Mouse (Mus musculus) C2C12 (cell line): Measurements from ENCODE around the gene Slamf1.

Source experiments
- CTCF ChIP-seq: IDR thresholded peaks from one replicate; pipeline ENCODE4 v1.5.1; 2011; ENCODE audit not compliant: control insufficient read depth, insufficient read depth, insufficient read length
- MAX ChIP-seq: IDR thresholded peaks from one replicate; pipeline ENCODE4 v1.6.1; 2011; ENCODE audit warnings: mild to moderate bottlenecking, control low read depth
- USF1 ChIP-seq: IDR thresholded peaks from one replicate; pipeline ENCODE4 v1.6.1; 2011; ENCODE audit warnings: low read depth, mild to moderate bottlenecking, control low read depth, moderate library complexity

GRCm38 (mm10) chr1:171825462-171825861 lies 58.5 kb downstream of the Slamf1 start:
- TF ChIP-seq USF1 (no peak), CTCF (no peak), MAX (no peak)
